Mouse (Mus musculus): ENCODE data around the gene Zfp418. TPM values are rescaled to one million over a fixed set of nuclear protein-coding genes. Genes with fewer than 3 reads are reported as not detected.

Gene Zfp418
- total RNA-seq, 1 experiment: 3.9 TPM

- Histone ChIP-seq H3K9ac (ENCODE audit: insufficient read depth, low read depth, low read length, poor library complexity, severe bottlenecking) (peak within 1 kb of the TSS; percentile 54; the same call in 1 of the 2 replicates), H3K36me3 (ENCODE audit: control insufficient read depth, insufficient read depth, low read length, poor library complexity, severe bottlenecking) (no peaks in the 10 kb centered on the region), H3K27ac (ENCODE audit: insufficient read depth, low read depth, low read length, poor library complexity, severe bottlenecking) (no peak within 1 kb of the TSS), H3K4me3 (ENCODE audit: insufficient read depth in 1 of 2, low read depth in 1 of 2, low read length in 2 of 2, poor library complexity in 1 of 2, severe bottlenecking in 1 of 2) (peak within 1 kb of the TSS; percentile 55 to 69), H3K9me3 (ENCODE audit: control insufficient read depth, insufficient read depth, low read depth, low read length) (no peaks in the 10 kb centered on the region), H3K4me1 (ENCODE audit: control insufficient read depth in 2 of 2, insufficient read depth in 2 of 2, low read length in 2 of 2, poor library complexity in 1 of 2) (peaks cover 0 to 1% of the 10 kb centered on the region in 2 experiments; a peak in 2 of 4 replicates)
- TF ChIP-seq CHD2 (IDR thresholded peaks at IDR 0.05; ENCODE audit: low read depth, low read length) (no peak), ZC3H11A (IDR thresholded peaks at IDR 0.05; ENCODE audit: borderline replicate concordance, low read depth, low read length) (no peak), MAFK (IDR thresholded peaks at IDR 0.05; ENCODE audit: insufficient read depth, low read depth, low read length) (no peak), HCFC1 (IDR thresholded peaks at IDR 0.05; ENCODE audit: borderline replicate concordance, insufficient read depth, low read length) (peak; percentile 88), ZNF384 (IDR thresholded peaks at IDR 0.05; ENCODE audit: low read depth, low read length) (no peak)
- in situ Hi-C loops (cut with MboI; ENCODE audit: low sequenced_read_pairs in 2 of 2, unreplicated experiment in 2 of 2): no loop called here
- peak; percentile 42 for DNase-seq (ENCODE audit: low read depth, low spot score)
Measured at GRCm38 (mm10) chr7:7136379-7136866, 34.7 kb upstream of the Zfp418 start, which contains the start of gene Zfp773. Gene Zfp773 (minus strand): TSS chr7:7136755.

- Histone ChIP-seq H3K4me1 (ENCODE audit: control insufficient read depth in 2 of 2, insufficient read depth in 2 of 2, low read length in 2 of 2, poor library complexity in 1 of 2) (0 out of 4 replicates have a peak, but pooled peaks cover 0 to 3% of the 10 kb centered on the region in 2 experiments), H3K27ac (ENCODE audit: insufficient read depth, low read depth, low read length, poor library complexity, severe bottlenecking) (no peak overlapping the region), H3K9ac (ENCODE audit: insufficient read depth, low read depth, low read length, poor library complexity, severe bottlenecking) (no peak overlapping the region), H3K36me3 (ENCODE audit: control insufficient read depth, insufficient read depth, low read length, poor library complexity, severe bottlenecking) (no peaks in the 10 kb centered on the region), H3K9me3 (ENCODE audit: control insufficient read depth, insufficient read depth, low read depth, low read length) (no peaks in the 10 kb centered on the region), H3K4me3 (ENCODE audit: insufficient read depth in 1 of 2, low read depth in 1 of 2, low read length in 2 of 2, poor library complexity in 1 of 2, severe bottlenecking in 1 of 2) (no peak overlapping the region)
- in situ Hi-C loops (cut with MboI; ENCODE audit: low sequenced_read_pairs in 2 of 2, unreplicated experiment in 2 of 2): no loop called here
- no peak for TF ChIP-seq ZNF384 (IDR thresholded peaks at IDR 0.05; ENCODE audit: low read depth, low read length)
- TF ChIP-seq CHD2 (IDR thresholded peaks at IDR 0.05; ENCODE audit: low read depth, low read length): no peak
- TF ChIP-seq ZC3H11A (IDR thresholded peaks at IDR 0.05; ENCODE audit: borderline replicate concordance, low read depth, low read length): no peak
- no peak for TF ChIP-seq MAFK (IDR thresholded peaks at IDR 0.05; ENCODE audit: insufficient read depth, low read depth, low read length)
- TF ChIP-seq HCFC1 (IDR thresholded peaks at IDR 0.05; ENCODE audit: borderline replicate concordance, insufficient read depth, low read length): no peak
- DNase-seq (ENCODE audit: low read depth, low spot score): no peak
Measured at GRCm38 (mm10) chr7:7144215-7144614, 26.9 kb upstream of the Zfp418 start.

DNA sequence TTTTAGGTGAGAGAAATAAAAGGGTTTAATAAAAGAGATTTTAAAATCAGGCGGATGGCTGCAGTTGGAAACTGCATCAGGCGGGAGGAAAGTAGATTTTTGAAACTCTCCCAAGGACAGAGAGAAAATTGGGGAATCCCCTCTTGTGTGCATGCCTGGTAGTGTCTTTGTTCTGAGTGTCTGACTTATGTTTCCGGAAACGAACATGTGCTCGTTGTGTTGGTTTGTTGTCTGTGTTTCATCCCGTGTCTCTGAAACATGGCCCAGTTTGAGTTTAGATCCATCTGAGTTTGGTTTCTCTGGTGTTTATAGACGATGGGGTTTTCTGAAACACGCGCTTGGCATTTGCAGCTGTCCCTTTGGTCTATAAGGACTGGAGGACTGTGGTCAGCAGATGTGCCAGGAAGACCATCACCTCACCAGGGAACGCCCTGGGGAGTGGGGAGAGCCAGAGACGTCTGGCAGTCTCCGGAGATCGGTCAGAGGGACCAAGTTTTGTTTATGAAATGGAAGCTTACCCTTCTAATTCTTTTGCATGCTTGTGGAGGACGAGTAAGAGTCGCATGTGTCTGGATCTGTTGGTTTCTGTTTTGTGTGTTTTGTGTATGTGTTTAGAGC is 25.0 kb upstream of the Zfp418 start:
- Histone ChIP-seq H3K4me1 (ENCODE audit: control insufficient read depth in 2 of 2, insufficient read depth in 2 of 2, low read length in 2 of 2, poor library complexity in 1 of 2) (0 out of 4 replicates have a peak, but pooled peaks cover 0 to 3% of the 10 kb centered on the region in 2 experiments), H3K9ac (ENCODE audit: insufficient read depth, low read depth, low read length, poor library complexity, severe bottlenecking) (no peak overlapping the region), H3K36me3 (ENCODE audit: control insufficient read depth, insufficient read depth, low read length, poor library complexity, severe bottlenecking) (no peaks in the 10 kb centered on the region), H3K27ac (ENCODE audit: insufficient read depth, low read depth, low read length, poor library complexity, severe bottlenecking) (no peak overlapping the region), H3K4me3 (ENCODE audit: insufficient read depth in 1 of 2, low read depth in 1 of 2, low read length in 2 of 2, poor library complexity in 1 of 2, severe bottlenecking in 1 of 2) (no peak overlapping the region), H3K9me3 (ENCODE audit: control insufficient read depth, insufficient read depth, low read depth, low read length) (no peaks in the 10 kb centered on the region)
- in situ Hi-C loops (cut with MboI; ENCODE audit: low sequenced_read_pairs in 2 of 2, unreplicated experiment in 2 of 2): no loop called here
- TF ChIP-seq MAFK (IDR thresholded peaks at IDR 0.05; ENCODE audit: insufficient read depth, low read depth, low read length): no peak
- TF ChIP-seq CHD2 (IDR thresholded peaks at IDR 0.05; ENCODE audit: low read depth, low read length): no peak
- TF ChIP-seq HCFC1 (IDR thresholded peaks at IDR 0.05; ENCODE audit: borderline replicate concordance, insufficient read depth, low read length): no peak
- TF ChIP-seq ZNF384 (IDR thresholded peaks at IDR 0.05; ENCODE audit: low read depth, low read length): no peak
- TF ChIP-seq ZC3H11A (IDR thresholded peaks at IDR 0.05; ENCODE audit: borderline replicate concordance, low read depth, low read length): no peak
- no peak for DNase-seq (ENCODE audit: low read depth, low spot score)

GRCm38 (mm10) chr7:7185897-7186296 is 14.8 kb downstream of the Zfp418 start:
- no peak overlapping the region for H3K4me3 ChIP-seq (ENCODE audit: insufficient read depth in 1 of 2, low read depth in 1 of 2, low read length in 2 of 2, poor library complexity in 1 of 2, severe bottlenecking in 1 of 2)
- DNase-seq (ENCODE audit: low read depth, low spot score): no peak
- H3K4me1 ChIP-seq (ENCODE audit: control insufficient read depth in 2 of 2, insufficient read depth in 2 of 2, low read length in 2 of 2, poor library complexity in 1 of 2): no peaks in the 10 kb centered on the region
- TF ChIP-seq HCFC1 (IDR thresholded peaks at IDR 0.05; ENCODE audit: borderline replicate concordance, insufficient read depth, low read length) (no peak), ZNF384 (IDR thresholded peaks at IDR 0.05; ENCODE audit: low read depth, low read length) (no peak), MAFK (IDR thresholded peaks at IDR 0.05; ENCODE audit: insufficient read depth, low read depth, low read length) (no peak), CHD2 (IDR thresholded peaks at IDR 0.05; ENCODE audit: low read depth, low read length) (no peak), ZC3H11A (IDR thresholded peaks at IDR 0.05; ENCODE audit: borderline replicate concordance, low read depth, low read length) (no peak)
- in situ Hi-C loops (cut with MboI; ENCODE audit: low sequenced_read_pairs in 2 of 2, unreplicated experiment in 2 of 2): no loop called here
- H3K27ac ChIP-seq (ENCODE audit: insufficient read depth, low read depth, low read length, poor library complexity, severe bottlenecking): no peak overlapping the region
- peaks cover 8% of the 10 kb centered on the region for H3K36me3 ChIP-seq (ENCODE audit: control insufficient read depth, insufficient read depth, low read length, poor library complexity, severe bottlenecking)
- H3K9ac ChIP-seq (ENCODE audit: insufficient read depth, low read depth, low read length, poor library complexity, severe bottlenecking): no peak overlapping the region
- H3K9me3 ChIP-seq (ENCODE audit: control insufficient read depth, insufficient read depth, low read depth, low read length): no peaks in the 10 kb centered on the region
